Mouse (Mus musculus): ENCODE data around the gene Ctsd. TPM values are rescaled to one million over a fixed set of nuclear protein-coding genes. Genes with fewer than 3 reads are reported as not detected.

The Ctsd gene
- total and polyA plus RNA-seq, 3 experiments = 61.2 to 107 (median 104) TPM

DNA sequence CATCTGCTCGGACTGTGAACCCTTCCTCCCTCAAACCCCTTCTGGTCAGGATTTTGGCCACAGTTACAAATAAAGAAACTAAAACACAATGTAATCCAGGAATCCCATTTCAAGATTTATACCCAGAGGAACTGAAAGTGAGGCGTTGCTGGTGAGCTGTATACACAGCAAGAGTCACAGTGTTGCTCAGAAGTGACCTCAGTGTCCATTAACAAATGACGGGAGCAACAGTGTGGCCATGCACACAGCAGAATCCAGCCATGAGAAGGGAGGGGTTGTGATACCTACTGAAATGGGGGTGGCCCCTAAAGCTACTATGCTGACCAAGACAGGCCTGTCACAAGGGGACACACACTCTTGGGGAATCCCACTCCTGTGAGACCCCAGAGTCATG lies 45.6 kb downstream of the Ctsd start:
- no peaks in the 10 kb centered on the region for H3K36me3 ChIP-seq (replicated peaks in 1 of 2; ENCODE audit: control insufficient read depth in 1 of 2, insufficient read depth in 1 of 2, low read length in 1 of 2)
- H3K9ac ChIP-seq (ENCODE audit: insufficient read depth, low read depth) = no peak overlapping the region
- H3K4me3 ChIP-seq (replicated peaks in 1 of 3; ENCODE audit: low read depth in 2 of 3, low read length in 2 of 3, poor library complexity in 1 of 3) = no peak overlapping the region
- no peak overlapping the region for H3K4me2 ChIP-seq (ENCODE audit: insufficient read depth, low read depth, poor library complexity, severe bottlenecking)
- H3K9me3 ChIP-seq (replicated peaks; ENCODE audit: low read length) = no peaks in the 10 kb centered on the region
- no peak for DNase-seq (ENCODE audit: extremely low read depth)
- H3K27me3 ChIP-seq (replicated peaks) = no peaks in the 10 kb centered on the region
- TF ChIP-seq IRF4 (IDR thresholded peaks at IDR 0.05; ENCODE audit: low read depth, low read length) (no peak), PAX5 (IDR thresholded peaks at IDR 0.05; ENCODE audit: low read length) (no peak), JUN (IDR thresholded peaks at IDR 0.05; ENCODE audit: insufficient read depth, low read depth, low read length) (no peak), USF1 (IDR thresholded peaks at IDR 0.05; ENCODE audit: low read depth, low read length) (no peak), RAD21 (IDR thresholded peaks at IDR 0.05; ENCODE audit: low read depth, low read length) (no peak), ELF1 (IDR thresholded peaks at IDR 0.05; ENCODE audit: low read depth, low read length) (no peak), EP300 (IDR thresholded peaks at IDR 0.05; ENCODE audit: low read length) (no peak), RCOR1 (conservative IDR thresholded peaks at IDR 0.05; ENCODE audit: low read depth, low read length) (no peak), SIN3A (IDR thresholded peaks at IDR 0.05; ENCODE audit: low read length) (no peak), USF2 (conservative IDR thresholded peaks at IDR 0.05; ENCODE audit: low read depth, low read length) (no peak), CHD1 (IDR thresholded peaks at IDR 0.05; ENCODE audit: low read depth, low read length) (no peak)
- H3K27ac ChIP-seq (ENCODE audit: insufficient read depth, low read depth) = no peak overlapping the region
- dilution Hi-C loops (cut with MboI; ENCODE audit: extremely low pct_ligation_motif_present, extremely low pct_unique_long_range_greater_than_20kb, low sequenced_read_pairs) = no loop called here
- peaks cover 26 to 49% of the 10 kb centered on the region in 2 experiments for H3K4me1 ChIP-seq (ENCODE audit: control insufficient read depth in 1 of 2, insufficient read depth in 2 of 2)
- H3K79me2 ChIP-seq (replicated peaks; ENCODE audit: control insufficient read depth, extremely low read depth, insufficient read depth, poor library complexity, severe bottlenecking) = no peaks in the 10 kb centered on the region
- in situ Hi-C loops (cut with MboI; ENCODE audit: low pct_ligation_motif_present, low pct_unique_long_range_greater_than_20kb, low sequenced_read_pairs) = no loop called here

DNA sequence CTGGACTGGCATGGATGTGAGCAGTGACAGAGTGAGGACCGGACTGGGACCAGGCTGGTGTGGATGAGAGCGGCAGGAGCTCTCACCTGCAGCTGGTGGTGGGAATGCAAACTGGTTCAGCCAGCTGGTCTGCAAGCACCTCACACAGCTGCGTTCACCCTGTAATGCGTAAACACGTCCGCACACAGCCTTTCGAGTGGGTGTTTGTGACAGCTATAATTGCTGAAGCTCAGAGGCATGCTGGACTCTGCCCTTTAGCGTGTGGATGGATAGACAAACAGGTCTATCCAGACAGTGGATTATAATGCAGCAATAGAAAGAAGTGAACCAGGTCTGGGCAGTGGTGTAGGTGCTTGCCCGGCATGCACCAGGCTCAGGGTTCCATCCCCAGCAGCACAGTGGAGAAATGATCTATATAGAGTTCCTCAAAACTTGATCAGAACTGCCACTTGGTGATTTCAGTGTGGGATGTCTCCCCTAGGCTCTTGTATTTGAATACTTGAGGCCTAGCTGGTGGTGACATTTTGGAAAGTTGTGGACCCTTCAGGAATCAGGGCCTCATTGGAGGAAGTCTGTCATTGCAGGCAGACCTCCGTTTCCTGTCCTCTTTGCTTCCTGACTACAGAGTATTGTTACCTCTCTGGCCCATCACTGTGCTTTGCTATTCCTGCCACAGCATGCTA lies 46.1 kb downstream of the Ctsd start:
- Histone ChIP-seq H3K9ac (ENCODE audit: insufficient read depth, low read depth) (no peak overlapping the region), H3K4me2 (ENCODE audit: insufficient read depth, low read depth, poor library complexity, severe bottlenecking) (no peak overlapping the region), H3K4me3 (replicated peaks in 1 of 3; ENCODE audit: low read depth in 2 of 3, low read length in 2 of 3, poor library complexity in 1 of 3) (no peak overlapping the region), H3K36me3 (replicated peaks in 1 of 2; ENCODE audit: control insufficient read depth in 1 of 2, insufficient read depth in 1 of 2, low read length in 1 of 2) (no peaks in the 10 kb centered on the region), H3K79me2 (replicated peaks; ENCODE audit: control insufficient read depth, extremely low read depth, insufficient read depth, poor library complexity, severe bottlenecking) (no peaks in the 10 kb centered on the region), H3K27me3 (replicated peaks) (no peaks in the 10 kb centered on the region), H3K9me3 (replicated peaks; ENCODE audit: low read length) (no peaks in the 10 kb centered on the region), H3K4me1 (ENCODE audit: control insufficient read depth in 1 of 2, insufficient read depth in 2 of 2) (peaks cover 26 to 47% of the 10 kb centered on the region in 2 experiments), H3K27ac (ENCODE audit: insufficient read depth, low read depth) (no peak overlapping the region)
- in situ Hi-C loops (cut with MboI; ENCODE audit: low pct_ligation_motif_present, low pct_unique_long_range_greater_than_20kb, low sequenced_read_pairs) = no loop called here
- no peak for DNase-seq (ENCODE audit: extremely low read depth)
- TF ChIP-seq PAX5 (IDR thresholded peaks at IDR 0.05; ENCODE audit: low read length) = no peak
- TF ChIP-seq MYC (IDR thresholded peaks at IDR 0.05; ENCODE audit: low read depth, low read length) = no peak
- TF ChIP-seq ZMIZ1 (IDR thresholded peaks at IDR 0.05; ENCODE audit: low read depth, low read length) = no peak
- no peak for TF ChIP-seq NELFE (IDR thresholded peaks at IDR 0.05; ENCODE audit: low read depth, low read length)
- TF ChIP-seq SMC3 (IDR thresholded peaks at IDR 0.05; ENCODE audit: low read depth, low read length) = no peak
- TF ChIP-seq MAX (IDR thresholded peaks at IDR 0.05; ENCODE audit: low read length) = no peak
- TF ChIP-seq HCFC1 (IDR thresholded peaks at IDR 0.05; ENCODE audit: low read depth, low read length) = no peak
- no peak for TF ChIP-seq KAT2A (IDR thresholded peaks at IDR 0.05; ENCODE audit: insufficient replicate concordance, low read length)
- no peak for TF ChIP-seq CHD2 (IDR thresholded peaks at IDR 0.05; ENCODE audit: low read length)
- dilution Hi-C loops (cut with MboI; ENCODE audit: extremely low pct_ligation_motif_present, extremely low pct_unique_long_range_greater_than_20kb, low sequenced_read_pairs) = no loop called here

Measured in CH12.LX (cell line).